ENCODE assay signal across 14 mouse cellular contexts in the genomic region with DNA sequence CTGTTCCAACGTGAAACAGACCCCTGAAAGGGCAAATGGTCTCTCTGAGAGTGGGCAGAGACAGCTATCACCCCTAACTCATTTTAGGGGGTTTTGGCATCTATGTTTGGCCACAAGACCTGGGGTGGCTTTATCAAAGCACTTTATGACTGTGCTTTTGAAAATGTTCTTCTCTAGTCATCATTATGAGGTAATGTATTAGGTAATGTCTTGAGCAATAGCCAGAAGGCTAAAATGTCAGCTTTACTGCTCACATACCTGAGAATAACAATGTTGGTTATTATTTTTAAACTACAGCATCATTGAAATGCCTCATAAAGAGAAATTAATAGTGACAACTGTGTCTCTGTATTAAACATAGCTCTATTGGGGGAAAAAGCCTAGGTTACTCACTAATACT.
"Had no signal": no experiment of that assay in that cellular context is flagged by ENCODE, and none has a peak within 500 bp of the region (broad histone marks: within the 10 kb centered on the region; RNA-seq: fewer than 3 reads in every experiment).

No protein-coding gene starts in this region.

- ATAC-seq: midbrain, embryonic 15.5 days had no signal

- H3K4me3 ChIP-seq: kidney, embryonic 15.5 days; liver, embryonic 15.5 days; megakaryocyte, embryonic 14.5 days; midbrain, embryonic 15.5 days; neural tube, embryonic 13.5 days had no signal

- H3K27me3 ChIP-seq: kidney, embryonic 15.5 days; liver, embryonic 15.5 days; megakaryocyte, embryonic 14.5 days; midbrain, embryonic 15.5 days; neural tube, embryonic 13.5 days had no signal

- H3K27ac ChIP-seq: kidney, embryonic 15.5 days; liver, embryonic 15.5 days; macrophage; midbrain, embryonic 15.5 days; neural tube, embryonic 13.5 days had no signal

- H3K36me3 ChIP-seq: kidney, embryonic 15.5 days; liver, embryonic 15.5 days; midbrain, embryonic 15.5 days; neural tube, embryonic 13.5 days had no signal

- H3K9ac ChIP-seq: kidney, embryonic 15.5 days; liver, embryonic 15.5 days; midbrain, embryonic 15.5 days; neural tube, embryonic 13.5 days had no signal

- H3K4me1 ChIP-seq: kidney, embryonic 15.5 days; liver, embryonic 15.5 days; megakaryocyte, embryonic 14.5 days; midbrain, embryonic 15.5 days; neural tube, embryonic 13.5 days had no signal

- H3K9me3 ChIP-seq: kidney, embryonic 15.5 days; liver, embryonic 15.5 days; megakaryocyte, embryonic 14.5 days; midbrain, embryonic 15.5 days; neural tube, embryonic 13.5 days had no signal

- DNase-seq: kidney, postnatal 14 days; left cerebral cortex, postnatal 4 days; lung, adult 2 months; lung, postnatal 10 days; retina, postnatal 1 day; right cerebral cortex, postnatal 14 days; thymus, postnatal 4 days had no signal

- H3K4me2 ChIP-seq: kidney, embryonic 15.5 days; liver, embryonic 15.5 days; midbrain, embryonic 11.5 days; midbrain, embryonic 15.5 days; neural tube, embryonic 13.5 days had no signal
